Mouse (Mus musculus) hindbrain, embryonic 10.5 days (tissue): ENCODE measurements at regions not wholly inside any gene's neighbourhood (a gene's known extent, or its start where the extent isn't known, plus 50 kb on each side); places are given as distances from the start of the nearest gene placed in this dataset.

Experiments
- DNase-seq: peaks from one replicate; pipeline ENCODE4 v3.0.0-alpha.2; 2017; ENCODE audit warnings: low spot score
- H3K27ac ChIP-seq: fragments of 300-500 bp; sonication (generic); 2 replicates; pipeline ENCODE4 v1.5.1; 2016; ENCODE audit warnings: mild to moderate bottlenecking, moderate library complexity
- H3K27me3 ChIP-seq: fragments of 300-500 bp; sonication (generic); 2 replicates; pipeline ENCODE4 v1.6.1; 2016; ENCODE audit warnings: mild to moderate bottlenecking; ENCODE audit not compliant: poor library complexity, insufficient read depth, severe bottlenecking
- H3K36me3 ChIP-seq: fragments of 300-500 bp; sonication (generic); 2 replicates; pipeline ENCODE4 v1.6.1; 2016; ENCODE audit warnings: mild to moderate bottlenecking, moderate library complexity
- H3K4me1 ChIP-seq: fragments of 300-500 bp; sonication (generic); replicated peaks from 2 replicates; pipeline ENCODE4 v1.6.1; 2016; ENCODE audit warnings: mild to moderate bottlenecking
- H3K4me3 ChIP-seq: fragments of 300-500 bp; sonication (generic); 2 replicates; pipeline ENCODE4 v1.5.1; 2016; ENCODE audit warnings: mild to moderate bottlenecking, moderate library complexity
- H3K9me3 ChIP-seq: fragments of 300-500 bp; sonication (generic); 2 replicates; pipeline ENCODE4 v1.6.1; 2016; ENCODE audit warnings: mild to moderate bottlenecking, moderate library complexity
- WGBS: fragments of 180-500 bp; shearing (Covaris S2); methylation state at CpG from one replicate; pipeline ENCODE4 v1.1.7; 2016; 5-methylcytosine and 5-hydroxymethylcytosine counted together

DNA sequence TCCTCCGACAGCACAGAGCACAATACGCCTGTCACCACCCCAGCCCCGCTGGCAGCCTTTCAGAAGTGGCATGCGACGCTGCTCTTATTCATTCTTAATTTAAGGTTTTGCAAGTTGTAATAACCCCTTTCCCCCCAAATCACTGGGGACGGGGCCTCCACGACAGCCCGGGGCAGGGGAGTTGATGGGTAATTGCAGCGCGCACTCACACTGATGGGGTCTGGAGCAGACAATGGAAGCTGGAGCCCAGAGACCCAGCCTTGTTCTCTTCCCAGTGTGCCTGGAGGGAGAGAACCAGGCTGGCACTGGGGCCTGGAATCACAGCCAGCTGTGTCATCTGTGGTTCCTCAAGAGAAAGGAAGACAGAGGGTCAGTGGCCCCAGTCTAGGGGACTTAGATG, 54.2 kb upstream of the Casz1 start:
- no peaks in the 10 kb centered on the region for H3K36me3 ChIP-seq
- H3K4me1 ChIP-seq, result peaks cover 62% of the 10 kb centered on the region
- H3K27ac ChIP-seq, result peak overlapping the region; percentile 37
- no peaks in the 10 kb centered on the region for H3K9me3 ChIP-seq
- peaks cover 64% of the 10 kb centered on the region for H3K27me3 ChIP-seq
- 73% methylated on average over 10 of the region's 10 CpGs for WGBS
- H3K4me3 ChIP-seq, result no peak overlapping the region
- no peak for DNase-seq

- no peak for DNase-seq
- Histone ChIP-seq H3K27ac (no peak overlapping the region), H3K9me3 (no peaks in the 10 kb centered on the region), H3K4me1 (peaks cover 49% of the 10 kb centered on the region), H3K27me3 (peaks cover 56% of the 10 kb centered on the region), H3K4me3 (no peak overlapping the region), H3K36me3 (no peaks in the 10 kb centered on the region)
- 68% methylated on average over 7 of the region's 7 CpGs for WGBS
Observed at GRCm38 (mm10) chr4:148751591-148751990, 52.6 kb upstream of the Casz1 start.

DNA sequence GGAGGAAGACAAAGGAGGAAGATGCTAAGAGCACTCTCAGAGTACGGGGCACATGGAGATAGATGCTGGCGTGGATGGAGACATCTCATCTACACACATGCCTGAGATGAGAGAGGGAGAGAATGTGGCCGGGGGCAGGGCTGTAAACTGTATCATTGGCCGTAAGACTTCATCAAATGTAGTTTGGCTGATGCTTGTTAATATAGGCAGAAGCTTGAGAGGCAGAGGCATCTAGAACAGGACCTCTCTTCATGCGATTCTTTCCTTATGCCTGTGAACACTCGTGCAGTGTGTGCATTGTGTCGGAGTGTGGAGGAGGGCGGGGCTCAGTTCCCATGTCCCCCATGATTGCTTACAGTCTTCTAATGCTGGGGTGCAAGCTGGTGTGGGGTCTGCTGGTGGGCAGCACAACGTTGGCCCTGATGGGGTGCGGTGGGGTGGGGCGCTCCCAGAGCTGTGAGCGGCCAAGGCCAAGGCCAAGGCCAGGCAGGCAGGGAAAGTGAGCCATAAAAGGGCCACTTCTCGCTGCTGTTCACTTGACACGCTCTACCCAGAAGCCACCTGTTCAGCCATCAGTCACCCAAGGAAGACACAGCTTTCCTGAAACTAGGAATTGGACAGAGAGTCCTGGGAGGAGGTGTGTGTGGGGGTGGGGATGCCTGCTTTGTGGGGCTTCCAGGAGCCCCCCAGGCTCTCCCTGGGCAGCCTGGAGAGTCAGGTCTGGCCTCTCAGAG, 51.7 kb upstream of the Casz1 start:
- Histone ChIP-seq H3K27me3 (peaks cover 52% of the 10 kb centered on the region), H3K27ac (0 out of 2 replicates have a peak overlapping the region, but pooled peaks have one; percentile 4), H3K9me3 (no peaks in the 10 kb centered on the region), H3K36me3 (no peaks in the 10 kb centered on the region), H3K4me1 (peaks cover 40% of the 10 kb centered on the region), H3K4me3 (no peak overlapping the region)
- 84% methylated on average over 14 of the region's 14 CpGs for WGBS
- no peak for DNase-seq

GRCm38 (mm10) chr4:148753143-148753798, 51.0 kb upstream of the Casz1 start:
- Histone ChIP-seq H3K36me3 (no peaks in the 10 kb centered on the region), H3K4me3 (no peak overlapping the region), H3K9me3 (no peaks in the 10 kb centered on the region), H3K27me3 (peaks cover 47% of the 10 kb centered on the region), H3K27ac (peak overlapping the region; percentile 50; the same call in 1 of the 2 replicates), H3K4me1 (peaks cover 40% of the 10 kb centered on the region)
- DNase-seq, result no peak
- WGBS, result 72% methylated on average over 17 of the region's 17 CpGs

DNA sequence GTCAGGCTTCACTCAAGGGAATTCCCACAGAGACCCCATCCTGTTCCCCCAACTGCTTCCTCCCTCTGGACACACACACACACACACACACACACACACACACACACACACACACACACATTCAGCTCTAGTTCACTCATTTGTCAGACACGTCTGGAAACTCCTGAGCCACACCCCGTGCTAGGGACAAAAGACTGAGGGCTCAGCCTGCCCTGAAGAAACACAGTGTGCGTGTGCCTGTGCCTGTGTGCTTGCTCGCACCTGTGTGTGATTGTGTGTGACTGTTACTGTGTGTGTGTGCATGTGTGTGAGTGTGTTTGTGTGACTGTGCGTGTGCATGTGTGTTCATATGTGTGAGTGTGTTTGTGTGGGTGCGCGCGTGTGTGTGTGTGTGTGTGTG, 50.4 kb upstream of the Casz1 start:
- DNase-seq, result no peak
- Histone ChIP-seq H3K27me3 (peaks cover 41% of the 10 kb centered on the region), H3K9me3 (no peaks in the 10 kb centered on the region), H3K4me1 (peaks cover 42% of the 10 kb centered on the region), H3K27ac (peak overlapping the region; percentile 50; the same call in 1 of the 2 replicates), H3K4me3 (no peak overlapping the region), H3K36me3 (no peaks in the 10 kb centered on the region)
- 85% methylated on average over 8 of the region's 8 CpGs for WGBS
